Mouse (Mus musculus): ENCODE results near the gene Il17re. TPM values are rescaled to one million over a fixed set of nuclear protein-coding genes. Genes with fewer than 3 reads are reported as not detected.

The Il17re gene
- polyA plus RNA-seq, 1 experiment from 2014 or later = 0.20 TPM

- no peak for ATAC-seq (ENCODE audit: low read depth)
- Histone ChIP-seq H3K36me3 (peaks cover 22% of the 10 kb centered on the region), H3K9me3 (replicated peaks) (no peaks in the 10 kb centered on the region), H3K9ac (peak overlapping the region; percentile 94), H3K4me2 (peak overlapping the region; percentile 88), H3K4me1 (replicated peaks) (peaks cover 29% of the 10 kb centered on the region), H3K27ac (peak overlapping the region; percentile 50; the same call in 1 of the 2 replicates), H3K27me3 (no peaks in the 10 kb centered on the region), H3K4me3 (replicated peaks) (peak overlapping the region; percentile 87)
- WGBS (ENCODE audit: insufficient replicate concordance) = 35% methylated on average over 12 of the region's 12 CpGs
- DNase-seq = peak; percentile 14
Measured at GRCm38 (mm10) chr6:113443091-113443490, 15.2 kb upstream of the Il17re start.

- 79% methylated on average over 7 of the region's 8 CpGs for WGBS (ENCODE audit: insufficient replicate concordance)
- no peaks in the 10 kb centered on the region for H3K27me3 ChIP-seq
- no peak overlapping the region for H3K4me2 ChIP-seq
- H3K4me1 ChIP-seq (replicated peaks) = peaks cover 29% of the 10 kb centered on the region
- no peak overlapping the region for H3K4me3 ChIP-seq (replicated peaks)
- no peaks in the 10 kb centered on the region for H3K9me3 ChIP-seq (replicated peaks)
- DNase-seq (no peak), ATAC-seq (ENCODE audit: low read depth) (no peak)
- H3K9ac ChIP-seq = no peak overlapping the region
- peaks cover 32% of the 10 kb centered on the region for H3K36me3 ChIP-seq
- no peak overlapping the region for H3K27ac ChIP-seq
Measured at GRCm38 (mm10) chr6:113444207-113444965, 13.9 kb upstream of the Il17re start.

GRCm38 (mm10) chr6:113447639-113448038, 10.6 kb upstream of the Il17re start:
- Histone ChIP-seq H3K36me3 (peaks cover 32% of the 10 kb centered on the region), H3K9ac (no peak overlapping the region), H3K27me3 (no peaks in the 10 kb centered on the region), H3K9me3 (replicated peaks) (no peaks in the 10 kb centered on the region), H3K27ac (no peak overlapping the region), H3K4me3 (replicated peaks) (no peak overlapping the region), H3K4me2 (no peak overlapping the region), H3K4me1 (replicated peaks) (peaks cover 19% of the 10 kb centered on the region)
- WGBS (ENCODE audit: insufficient replicate concordance) = 81% methylated on average over 4 of the region's 4 CpGs
- ATAC-seq (ENCODE audit: low read depth) = no peak
- DNase-seq = no peak

- ATAC-seq (ENCODE audit: low read depth) (no peak), DNase-seq (no peak)
- no peak overlapping the region for H3K4me3 ChIP-seq (replicated peaks)
- H3K9me3 ChIP-seq (replicated peaks) = no peaks in the 10 kb centered on the region
- no peak overlapping the region for H3K27ac ChIP-seq
- no peak overlapping the region for H3K9ac ChIP-seq
- H3K4me1 ChIP-seq (replicated peaks) = no peaks in the 10 kb centered on the region
- H3K4me2 ChIP-seq = no peak overlapping the region
- WGBS (ENCODE audit: insufficient replicate concordance) = 78% methylated on average over 2 of the region's 2 CpGs
- no peaks in the 10 kb centered on the region for H3K27me3 ChIP-seq
- H3K36me3 ChIP-seq = peaks cover 23% of the 10 kb centered on the region
Measured at GRCm38 (mm10) chr6:113451839-113452238, 6.4 kb upstream of the Il17re start.

GRCm38 (mm10) chr6:113455007-113455406, 3.3 kb upstream of the Il17re start:
- Histone ChIP-seq H3K36me3 (no peaks in the 10 kb centered on the region), H3K4me1 (replicated peaks) (no peaks in the 10 kb centered on the region), H3K4me2 (no peak overlapping the region), H3K9me3 (replicated peaks) (no peaks in the 10 kb centered on the region), H3K9ac (no peak overlapping the region), H3K27ac (no peak overlapping the region), H3K4me3 (replicated peaks) (no peak overlapping the region), H3K27me3 (0 out of 2 replicates have a peak, but pooled peaks cover 4% of the 10 kb centered on the region)
- no peak for ATAC-seq (ENCODE audit: low read depth)
- 35% methylated on average over 5 of the region's 5 CpGs for WGBS (ENCODE audit: insufficient replicate concordance)
- DNase-seq = no peak

GRCm38 (mm10) chr6:113458635-113459034, 351 bp downstream of the Il17re start:
- no peak for DNase-seq
- ATAC-seq (ENCODE audit: low read depth) = no peak
- 0 out of 2 replicates have a peak, but pooled peaks cover 4% of the 10 kb centered on the region for H3K27me3 ChIP-seq
- H3K4me3 ChIP-seq (replicated peaks) = no peak overlapping the region
- H3K4me2 ChIP-seq = no peak overlapping the region
- no peak overlapping the region for H3K27ac ChIP-seq
- no peaks in the 10 kb centered on the region for H3K4me1 ChIP-seq (replicated peaks)
- no peak overlapping the region for H3K9ac ChIP-seq
- WGBS (ENCODE audit: insufficient replicate concordance) = 61% methylated on average over 10 of the region's 10 CpGs
- H3K36me3 ChIP-seq = no peaks in the 10 kb centered on the region
- H3K9me3 ChIP-seq (replicated peaks) = no peaks in the 10 kb centered on the region

- DNase-seq = no peak
- Histone ChIP-seq H3K27ac (no peak overlapping the region), H3K4me1 (replicated peaks) (peaks cover 5% of the 10 kb centered on the region; the same call in 1 of the 2 replicates), H3K4me2 (no peak overlapping the region), H3K9me3 (replicated peaks) (no peaks in the 10 kb centered on the region), H3K36me3 (no peaks in the 10 kb centered on the region), H3K9ac (no peak overlapping the region), H3K4me3 (replicated peaks) (no peak overlapping the region), H3K27me3 (peaks cover 3% of the 10 kb centered on the region; the same call in 1 of the 2 replicates)
- WGBS (ENCODE audit: insufficient replicate concordance) = 50% methylated on average over 7 of the region's 7 CpGs
- no peak for ATAC-seq (ENCODE audit: low read depth)
Measured at GRCm38 (mm10) chr6:113464040-113464439, 5.8 kb downstream of the Il17re start.

GRCm38 (mm10) chr6:113465602-113466001, 7.3 kb downstream of the Il17re start:
- Histone ChIP-seq H3K9me3 (replicated peaks) (no peaks in the 10 kb centered on the region), H3K27ac (no peak overlapping the region), H3K36me3 (no peaks in the 10 kb centered on the region), H3K27me3 (peaks cover 18% of the 10 kb centered on the region), H3K4me3 (replicated peaks) (no peak overlapping the region), H3K9ac (no peak overlapping the region), H3K4me2 (no peak overlapping the region), H3K4me1 (replicated peaks) (peaks cover 13% of the 10 kb centered on the region)
- DNase-seq = no peak
- ATAC-seq (ENCODE audit: low read depth) = no peak
- WGBS (ENCODE audit: insufficient replicate concordance) = 59% methylated on average over 5 of the region's 5 CpGs

GRCm38 (mm10) chr6:113468512-113468911, 10.2 kb downstream of the Il17re start:
- ATAC-seq (ENCODE audit: low read depth) (no peak), DNase-seq (no peak)
- Histone ChIP-seq H3K4me1 (replicated peaks) (peaks cover 28% of the 10 kb centered on the region), H3K27ac (no peak overlapping the region), H3K36me3 (no peaks in the 10 kb centered on the region), H3K9me3 (replicated peaks) (no peaks in the 10 kb centered on the region), H3K4me2 (0 out of 2 replicates have a peak overlapping the region, but pooled peaks have one; percentile 70), H3K27me3 (peaks cover 28% of the 10 kb centered on the region), H3K4me3 (replicated peaks) (no peak overlapping the region), H3K9ac (no peak overlapping the region)
- 60% methylated on average over 3 of the region's 3 CpGs for WGBS (ENCODE audit: insufficient replicate concordance)

- Histone ChIP-seq H3K4me2 (peak overlapping the region; percentile 70), H3K9ac (peak overlapping the region; percentile 50; the same call in 1 of the 2 replicates), H3K36me3 (no peaks in the 10 kb centered on the region), H3K27me3 (peaks cover 28% of the 10 kb centered on the region), H3K9me3 (replicated peaks) (no peaks in the 10 kb centered on the region), H3K4me1 (replicated peaks) (peaks cover 28% of the 10 kb centered on the region), H3K4me3 (replicated peaks) (peak overlapping the region; percentile 45), H3K27ac (no peak overlapping the region)
- peak; percentile 53 for DNase-seq
- 6% methylated on average over 9 of the region's 9 CpGs for WGBS (ENCODE audit: insufficient replicate concordance)
- peak; percentile 55 for ATAC-seq (ENCODE audit: low read depth)
Measured at GRCm38 (mm10) chr6:113469021-113469420, 10.7 kb downstream of the Il17re start.

GRCm38 (mm10) chr6:113469432-113469831, 11.1 kb downstream of the Il17re start:
- H3K36me3 ChIP-seq = no peaks in the 10 kb centered on the region
- H3K27me3 ChIP-seq = peaks cover 30% of the 10 kb centered on the region
- no peak overlapping the region for H3K27ac ChIP-seq
- H3K4me3 ChIP-seq (replicated peaks) = peak overlapping the region; percentile 45
- H3K4me1 ChIP-seq (replicated peaks) = peaks cover 28% of the 10 kb centered on the region
- H3K9me3 ChIP-seq (replicated peaks) = no peaks in the 10 kb centered on the region
- H3K4me2 ChIP-seq = peak overlapping the region; percentile 70
- 2% methylated on average over 31 of the region's 31 CpGs for WGBS (ENCODE audit: insufficient replicate concordance)
- peak; percentile 56 for ATAC-seq (ENCODE audit: low read depth)
- peak overlapping the region; percentile 50; the same call in 1 of the 2 replicates for H3K9ac ChIP-seq
- peak; percentile 41 for DNase-seq
